Mouse (Mus musculus) heart, adult 11 months (tissue): ENCODE data around the gene Lmf2.

Experiments
- DNase-seq: peaks from one replicate; pipeline ENCODE4 v3.0.0; 2022

Lmf2 gene

DNA sequence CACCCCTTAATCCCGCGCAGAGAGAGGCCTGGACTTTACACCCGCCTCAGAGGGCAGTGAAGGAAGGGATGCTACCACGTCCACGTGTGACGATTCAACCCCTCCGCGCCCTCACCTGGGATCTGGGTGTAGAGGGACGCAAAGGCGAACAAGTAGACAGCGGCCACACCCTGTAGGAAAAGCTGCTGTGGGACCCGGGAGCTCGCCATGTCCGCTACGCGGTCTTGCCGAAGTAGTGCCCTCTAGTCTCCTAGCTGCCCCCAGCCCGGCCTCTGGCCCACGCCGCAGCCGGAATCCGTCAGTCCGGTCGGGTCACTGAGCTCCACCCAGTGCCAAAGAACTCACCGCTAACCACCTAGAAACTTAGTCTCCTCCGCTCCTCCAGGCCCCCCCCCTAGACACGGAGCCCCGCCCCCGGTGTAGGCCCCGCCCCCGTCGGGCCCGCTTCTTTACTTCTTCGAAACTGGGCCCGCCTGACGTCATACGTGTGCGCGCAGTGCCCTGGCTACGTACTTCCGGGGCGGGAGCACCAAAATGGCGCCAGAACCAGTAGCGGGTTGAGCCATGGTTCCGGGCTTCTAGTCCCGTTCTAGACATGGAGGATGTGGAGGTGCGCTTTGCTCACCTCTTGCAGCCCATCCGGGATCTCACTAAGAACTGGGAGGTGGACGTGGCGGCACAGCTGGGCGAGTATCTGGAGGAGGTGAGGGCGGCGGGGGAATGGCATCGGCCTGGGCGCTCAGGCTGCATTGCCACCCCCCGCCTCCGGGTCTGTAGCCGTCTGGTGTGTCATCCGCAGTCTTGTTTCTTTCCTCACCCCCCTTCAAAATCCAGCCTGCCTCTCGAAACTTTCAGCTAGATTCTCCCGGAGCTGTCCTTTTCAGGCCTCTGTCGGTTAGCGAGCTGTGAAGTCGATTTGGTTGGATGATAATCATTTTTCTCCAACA, at the start of gene Lmf2, which contains the start of gene Ncaph2:
Gene Lmf2 (minus strand): TSS at position 419 of the 947 bp plus-strand sequence.
Gene Ncaph2 (plus strand): TSS at position 479 of the 947 bp plus-strand sequence.
- DNase-seq, result peak; percentile 99

DNA sequence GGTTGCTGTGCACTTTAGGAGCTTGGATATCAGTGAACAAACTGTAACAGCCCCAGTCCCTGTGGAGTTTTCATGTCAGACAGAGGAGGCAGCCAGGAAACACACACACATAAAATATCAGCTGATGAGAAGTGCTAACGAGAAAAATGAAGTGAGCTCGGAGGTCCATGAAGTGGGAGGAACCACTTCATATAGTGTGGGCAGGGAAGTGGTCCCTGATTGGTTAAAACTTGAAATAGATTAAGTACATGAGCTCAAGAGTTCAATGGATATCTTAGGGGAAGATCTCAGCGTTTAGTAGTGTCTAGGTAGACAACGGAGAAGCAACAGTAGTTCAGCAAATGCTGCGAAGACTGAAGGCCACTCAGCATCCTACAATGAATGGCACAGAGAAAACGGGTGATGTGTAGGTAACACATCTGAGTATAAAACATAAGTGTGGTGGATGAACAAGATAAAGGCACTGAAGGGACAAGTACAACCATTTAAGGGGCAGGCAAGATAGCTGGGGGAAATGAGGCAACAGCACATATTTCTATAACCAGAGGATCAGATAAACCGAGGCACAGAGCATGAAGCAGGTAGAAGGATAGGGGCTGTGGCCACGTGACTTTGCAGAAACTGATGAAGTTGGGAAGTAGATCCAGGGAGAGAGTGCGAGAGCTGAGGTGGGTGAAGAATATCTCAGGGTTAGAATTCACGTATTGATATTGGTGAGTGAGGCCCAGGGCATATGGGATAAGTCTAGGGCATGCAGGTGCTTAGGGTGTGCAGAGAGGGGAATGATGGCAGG, 49.6 kb upstream of the Lmf2 start:
- DNase-seq, result no peak

DNA sequence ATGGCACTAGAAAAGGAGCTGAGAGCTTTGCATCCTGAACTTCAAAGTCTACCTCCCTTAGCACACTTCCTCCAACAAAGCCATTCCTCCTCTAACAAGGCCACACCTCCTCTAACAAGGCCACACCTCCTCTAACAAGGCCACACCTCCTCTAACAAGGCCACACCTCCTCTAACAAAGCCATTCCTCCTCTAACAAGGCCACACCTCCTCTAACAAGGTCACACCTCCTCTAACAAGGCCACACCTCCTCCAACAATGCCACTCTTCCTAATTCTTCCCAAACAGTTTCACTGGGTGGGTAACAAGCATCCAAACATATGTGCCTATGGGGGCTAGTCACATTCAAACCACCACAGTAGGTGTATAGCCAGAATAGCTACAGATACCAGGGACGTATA, 47.0 kb upstream of the Lmf2 start:
- no peak for DNase-seq

DNA sequence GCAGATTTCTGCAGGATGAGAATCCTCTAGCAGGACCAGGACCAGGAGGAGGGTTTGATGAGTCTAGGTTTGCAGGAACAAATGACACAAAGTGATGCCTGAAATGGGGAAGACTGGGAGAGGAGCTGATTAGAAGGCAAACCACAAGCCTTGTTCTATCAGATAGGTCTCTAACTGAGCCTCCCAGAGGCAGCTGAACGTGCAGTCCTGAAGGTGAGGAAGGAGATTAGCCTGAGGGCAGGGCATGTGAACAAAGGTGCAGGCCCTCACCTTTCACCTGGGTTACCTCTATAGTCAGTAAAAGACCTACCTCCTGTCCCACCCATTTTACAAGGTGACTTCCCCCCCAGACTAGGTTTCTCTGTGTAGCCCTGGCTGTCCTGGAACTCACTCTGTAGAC, 44.3 kb upstream of the Lmf2 start:
- DNase-seq, result no peak

DNA sequence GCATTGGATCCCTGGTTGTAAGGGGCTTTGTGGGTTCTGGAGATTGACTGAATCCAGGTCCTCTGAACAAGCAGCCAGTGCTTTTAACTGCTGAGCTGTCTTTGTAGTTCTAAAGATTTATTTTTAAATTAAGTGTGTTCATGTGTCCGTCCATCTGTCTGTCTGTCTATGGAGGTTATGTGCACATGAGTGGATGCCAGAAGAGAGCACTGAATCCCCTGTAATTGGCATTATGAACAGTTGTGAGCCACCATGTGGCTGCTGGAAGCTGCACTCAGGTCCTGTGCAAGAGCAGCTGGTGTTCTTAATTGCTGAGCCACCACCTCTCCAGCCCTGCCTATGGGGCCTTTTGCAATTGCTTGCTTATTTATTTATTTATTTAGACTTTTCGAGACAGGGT, 42.7 kb upstream of the Lmf2 start:
- DNase-seq, result no peak

DNA sequence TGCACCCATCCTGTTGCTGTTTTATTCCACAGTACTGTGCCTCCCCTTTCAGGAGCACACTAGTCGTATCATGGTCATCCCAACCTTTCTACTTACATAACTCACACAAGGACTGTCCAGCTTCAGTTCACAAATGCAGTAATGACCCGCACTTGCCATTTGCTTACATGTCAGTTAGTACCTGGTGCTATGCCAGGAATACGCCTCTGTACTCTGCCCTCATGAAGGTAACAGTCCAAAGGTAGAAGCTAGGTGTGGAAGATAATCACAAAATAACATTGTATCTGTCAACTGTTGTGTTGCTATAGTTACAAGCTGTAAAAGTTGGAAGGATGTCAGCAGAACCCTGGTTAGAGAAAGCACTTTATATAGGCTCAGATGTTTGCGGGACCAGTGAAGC, 41.4 kb upstream of the Lmf2 start:
- DNase-seq, result no peak

DNA sequence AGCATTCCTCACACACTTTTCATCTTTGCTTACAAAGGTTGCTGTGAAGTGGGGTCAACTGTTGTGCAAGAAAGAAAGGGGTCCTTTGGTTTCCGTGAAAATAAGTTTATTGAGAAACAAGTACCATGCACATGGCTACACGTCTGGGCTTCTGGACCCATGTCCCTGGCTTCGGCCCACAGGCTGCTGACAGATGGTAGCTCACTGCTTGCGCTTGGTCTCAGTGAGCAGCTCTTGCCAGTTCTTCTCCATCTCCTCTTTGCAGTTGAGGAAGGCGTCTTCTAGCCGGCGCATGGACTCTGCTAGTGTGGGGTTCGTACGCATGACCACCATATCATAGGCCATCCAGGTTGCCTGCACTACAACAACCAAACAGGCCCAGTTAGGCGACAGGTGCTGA, 34.6 kb upstream of the Lmf2 start:
- no peak for DNase-seq

DNA sequence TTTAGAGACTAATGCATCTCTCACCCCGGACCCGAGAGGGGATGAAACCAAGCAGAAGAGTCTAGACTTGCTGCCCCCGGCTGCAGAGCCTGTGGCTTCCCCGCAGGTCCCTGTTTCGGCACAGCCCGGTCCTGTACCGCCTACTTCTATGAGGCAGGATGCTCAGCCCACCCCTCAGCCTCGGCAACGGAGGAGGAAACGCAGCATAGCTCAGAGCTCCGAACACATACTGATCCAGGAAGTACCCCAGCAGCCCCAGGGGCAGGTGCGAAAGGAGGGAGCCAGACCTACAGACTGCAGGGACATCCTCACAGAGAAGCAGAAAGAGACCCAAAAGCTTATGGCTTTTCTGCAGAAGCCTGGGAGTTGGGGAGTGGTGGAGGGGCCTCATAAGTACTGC, 31.7 kb upstream of the Lmf2 start:
- DNase-seq, result no peak

DNA sequence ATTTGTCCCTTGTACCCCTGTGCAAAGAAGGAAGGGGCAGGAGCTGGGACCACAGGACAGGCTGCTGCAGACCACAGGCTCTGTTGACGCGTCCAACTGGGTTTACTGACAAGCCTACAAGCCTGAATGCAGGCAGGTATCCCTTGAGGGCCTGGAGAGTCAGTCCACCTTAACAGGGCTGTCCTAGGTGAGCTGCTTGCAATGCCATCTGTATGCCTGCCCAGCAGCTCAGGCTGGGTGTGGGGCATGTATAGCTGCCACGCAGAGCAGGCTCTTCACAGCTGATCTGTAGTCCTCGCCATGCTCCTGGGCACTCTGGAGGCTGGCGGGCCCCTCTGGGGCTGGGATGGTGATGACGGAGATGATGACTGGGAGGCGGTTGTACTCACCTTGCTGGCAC, 29.2 kb upstream of the Lmf2 start, which contains the start of gene Klhdc7b:
Gene Klhdc7b (plus strand): TSS at position 301 of the 400 bp plus-strand sequence.
- DNase-seq, result no peak

DNA sequence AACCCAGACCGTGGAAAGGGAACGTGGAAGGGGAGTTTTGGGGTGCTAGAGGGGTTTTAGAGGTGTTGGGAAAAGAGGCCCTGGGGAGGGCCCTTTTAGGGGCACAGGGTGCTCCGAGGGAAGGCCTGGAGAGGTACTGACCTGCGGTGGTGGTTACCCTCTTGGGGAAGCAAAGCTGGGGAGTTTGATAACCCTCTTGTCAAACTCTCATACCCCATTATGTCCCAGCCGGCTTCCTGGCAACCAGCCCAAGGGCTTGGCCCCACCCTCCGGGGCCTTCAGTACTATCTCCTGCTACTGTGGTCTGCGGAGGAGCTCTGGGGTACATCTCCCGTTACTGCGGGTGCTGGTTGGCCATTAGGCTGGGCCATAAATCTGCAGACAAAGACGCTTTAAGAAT, 24.0 kb upstream of the Lmf2 start:
- DNase-seq, result peak; percentile 94

DNA sequence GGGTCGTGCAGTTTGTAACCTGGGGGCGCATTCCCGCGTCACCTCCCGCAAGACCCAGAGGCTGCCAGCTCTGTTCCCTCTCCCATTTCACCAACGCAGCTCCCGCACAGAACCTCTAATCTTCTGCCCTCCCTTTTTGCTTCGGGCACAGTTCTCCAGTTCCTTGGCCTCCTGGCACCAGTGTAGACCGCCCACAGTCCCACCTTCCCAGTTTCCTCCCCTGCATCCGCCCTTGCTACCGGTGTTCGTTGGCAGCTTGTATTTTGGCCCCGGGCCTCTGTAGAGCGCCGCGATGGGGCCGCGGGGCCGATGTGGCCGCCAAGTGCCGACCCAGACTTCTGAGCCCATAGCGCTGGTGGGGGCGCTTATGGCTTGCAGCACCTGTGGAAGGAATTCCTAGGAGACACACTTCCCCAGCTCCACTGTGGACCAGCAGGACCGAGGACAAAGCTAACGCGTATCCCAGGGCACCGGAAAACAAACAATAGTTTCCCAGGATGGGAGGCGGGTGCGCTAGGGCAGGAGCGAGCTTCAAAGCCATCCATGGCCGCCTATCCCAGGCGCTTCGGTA, 23.5 kb upstream of the Lmf2 start, which contains the start of gene Odf3b:
Gene Odf3b (minus strand): TSS at position 452 of the 571 bp plus-strand sequence.
- peak; percentile 98 for DNase-seq

DNA sequence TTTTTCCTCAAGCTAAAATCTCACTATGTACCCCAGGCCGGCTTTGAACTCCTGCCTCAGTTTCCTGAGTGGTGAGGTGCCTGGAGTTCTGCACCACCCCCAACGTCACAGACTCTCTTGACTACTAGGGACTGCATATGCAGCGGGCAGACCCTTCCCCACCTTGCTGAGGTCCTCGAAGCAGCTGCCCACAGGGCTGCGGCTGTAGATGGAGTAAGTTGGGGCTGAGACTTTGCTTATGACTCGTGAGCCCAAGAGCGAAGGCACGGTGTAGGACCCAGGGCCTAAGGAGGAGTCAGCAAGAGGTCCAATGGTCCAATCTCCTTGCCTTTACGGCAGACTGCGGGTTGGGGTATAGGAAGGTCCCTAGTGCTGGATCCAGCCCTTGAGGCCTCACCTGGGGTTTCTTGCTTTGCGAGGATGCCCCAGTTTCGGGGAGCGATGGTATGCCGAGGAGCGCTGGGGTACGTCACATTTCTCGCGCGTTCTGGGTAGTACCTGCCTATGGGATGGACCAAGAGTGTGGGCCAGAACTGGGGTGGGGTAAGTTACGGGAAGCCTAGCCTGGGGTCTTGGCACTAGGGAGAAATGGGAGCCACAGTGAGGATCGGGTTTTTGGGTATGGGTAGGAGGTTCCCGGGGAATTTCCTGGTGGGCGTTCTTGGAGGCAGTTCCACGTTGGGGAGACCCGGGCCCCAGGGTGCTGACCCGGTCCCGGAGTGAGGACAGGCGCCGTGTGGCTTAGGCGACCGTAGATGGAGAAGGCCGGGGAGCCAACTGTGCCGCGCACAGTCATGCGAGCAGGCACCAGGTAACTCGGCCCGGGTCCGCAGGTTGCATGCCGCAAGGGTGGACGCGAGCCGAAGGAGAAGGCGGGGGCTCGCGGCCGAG, 22.7 kb upstream of the Lmf2 start:
- DNase-seq, result no peak

DNA sequence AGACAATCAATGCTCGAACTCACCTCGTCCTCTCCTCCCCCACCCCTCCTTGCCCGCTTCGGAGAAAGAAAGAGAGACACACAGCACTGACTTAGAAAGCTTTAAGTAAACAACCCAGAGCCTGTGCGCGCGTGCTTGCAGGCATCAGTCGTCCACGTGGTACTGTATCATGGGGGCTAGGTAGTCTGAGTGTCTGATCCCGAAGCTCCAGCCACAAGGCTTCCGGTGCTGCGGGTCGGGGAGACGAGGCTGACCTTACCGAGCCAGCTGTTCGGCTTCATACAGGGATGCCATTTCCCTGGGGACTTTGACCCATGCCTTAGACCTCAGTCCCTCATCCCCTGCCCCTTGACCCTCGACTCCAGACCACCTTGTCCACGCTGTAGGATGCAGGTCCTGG, 21.9 kb upstream of the Lmf2 start:
- DNase-seq, result no peak

DNA sequence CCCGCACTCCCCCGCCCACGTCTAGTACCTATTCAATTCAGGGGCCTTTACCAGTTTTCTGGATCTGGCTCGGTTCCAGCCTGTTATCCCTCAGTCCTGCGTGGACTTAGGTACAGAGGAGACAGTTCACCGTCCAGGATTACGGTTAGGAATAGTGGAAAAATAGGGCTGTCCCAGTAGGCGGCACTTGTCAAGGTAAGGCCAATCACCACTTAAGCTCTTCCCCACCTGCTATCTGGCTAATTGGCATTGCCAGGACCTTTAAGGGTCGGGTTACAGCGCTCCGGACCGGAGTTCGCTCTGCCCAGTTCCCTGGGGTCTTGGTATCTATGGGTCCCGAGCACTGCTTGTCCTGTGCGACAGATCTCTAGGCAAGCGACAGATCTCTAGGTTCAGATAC, 21.5 kb upstream of the Lmf2 start, which contains the start of gene Tymp:
Gene Tymp (minus strand): TSS at position 83 of the 400 bp plus-strand sequence.
- no peak for DNase-seq

DNA sequence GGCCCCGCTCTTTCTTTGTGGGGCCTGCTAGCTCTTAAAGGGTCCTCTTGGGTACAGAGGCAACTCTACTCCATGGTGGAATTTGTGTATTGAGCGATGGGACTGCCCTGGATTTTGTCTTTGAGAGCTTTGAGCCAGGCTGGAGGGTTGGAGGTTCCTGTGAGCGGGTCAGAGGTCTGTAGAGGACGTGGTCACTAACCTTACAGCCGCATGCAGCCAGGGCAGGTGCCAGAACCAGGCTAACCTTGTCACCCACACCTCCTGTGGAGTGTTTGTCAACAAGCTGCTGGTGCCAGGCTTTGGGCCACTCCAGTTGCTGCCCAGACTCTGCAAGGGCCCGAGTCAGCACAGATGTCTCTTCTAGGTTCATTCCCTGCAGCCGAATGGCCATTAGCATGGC, 20.6 kb upstream of the Lmf2 start:
- DNase-seq, result no peak

DNA sequence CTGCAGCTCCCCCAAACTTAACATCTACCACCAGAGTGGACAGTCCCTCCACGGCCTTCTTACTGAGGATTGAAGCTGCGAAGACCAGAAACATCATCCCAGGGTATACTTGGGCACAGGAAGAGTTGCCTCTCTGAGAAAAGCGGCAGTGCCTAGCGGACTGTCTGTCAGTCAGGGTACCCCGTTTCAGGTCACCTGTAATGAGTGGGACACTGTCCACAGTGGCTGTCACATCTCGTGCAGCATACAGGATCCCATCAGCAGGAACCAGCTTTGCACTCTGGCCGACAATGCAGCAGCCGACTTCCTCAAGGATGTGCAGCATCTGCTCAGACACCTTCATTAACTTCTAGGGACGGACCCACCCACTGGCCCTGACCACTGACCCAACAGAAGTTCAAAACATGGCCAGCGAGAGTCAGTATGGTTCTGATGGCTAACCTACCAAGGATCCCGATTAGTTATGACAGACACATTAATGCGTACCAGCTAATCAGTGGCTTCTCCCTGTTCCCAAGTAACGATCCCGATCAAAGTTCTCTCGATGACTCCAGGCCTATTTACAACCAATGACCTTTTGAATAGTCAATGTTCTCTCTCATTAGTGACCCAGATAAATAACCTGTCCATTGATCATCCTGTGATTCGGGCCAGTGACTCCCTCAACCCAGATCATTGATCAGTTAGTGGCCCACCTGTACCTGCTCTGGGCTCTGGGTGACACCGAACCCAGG, 19.5 kb upstream of the Lmf2 start:
- no peak for DNase-seq

DNA sequence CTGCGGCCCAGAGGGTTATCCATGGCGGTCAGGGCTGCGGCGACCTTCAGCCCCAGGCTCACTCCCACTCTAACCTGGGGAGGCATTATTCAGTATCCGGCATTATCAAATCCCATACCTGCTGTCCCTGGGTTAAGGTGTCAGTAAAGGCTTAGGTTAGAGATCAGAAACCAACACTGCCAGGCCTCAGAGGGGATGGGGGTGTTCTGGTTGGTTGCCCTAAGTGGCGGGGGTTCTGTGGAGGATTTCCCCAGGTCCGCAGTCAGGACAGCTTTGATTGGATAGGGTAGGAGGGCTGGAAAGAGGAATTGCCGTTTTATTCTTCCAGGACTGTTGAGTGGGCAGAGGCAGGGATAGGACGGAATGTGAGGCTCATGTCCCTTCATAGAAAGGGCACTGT, 18.9 kb upstream of the Lmf2 start:
- DNase-seq, result no peak

DNA sequence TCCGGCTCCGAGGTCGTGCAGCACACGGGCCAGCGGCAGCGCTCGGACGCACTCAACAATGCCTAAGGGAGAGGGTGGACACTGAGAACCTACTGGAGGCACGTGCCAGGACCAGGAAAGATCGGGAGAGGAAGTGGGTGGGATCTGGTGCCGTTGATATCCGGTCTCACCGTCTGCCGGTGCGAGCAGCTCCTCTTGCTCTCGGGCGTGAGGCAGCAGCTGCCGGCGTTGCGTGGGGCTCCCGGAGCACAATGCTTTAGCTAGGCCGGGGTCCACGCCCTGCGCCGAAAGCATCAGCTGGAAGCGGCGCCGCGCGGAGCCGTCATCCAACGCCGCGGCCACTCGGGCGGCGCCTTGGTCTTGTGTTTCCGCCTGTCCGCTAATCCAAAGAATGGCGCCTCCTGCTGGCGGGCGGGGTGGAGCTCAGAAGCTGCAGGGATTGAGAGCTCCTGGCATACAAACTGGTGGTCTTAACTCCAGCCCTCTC, 18.3 kb upstream of the Lmf2 start, which contains the start of gene Sco2:
Gene Sco2 (minus strand): TSS at position 85 of the 487 bp plus-strand sequence.
- peak; percentile 99 for DNase-seq

DNA sequence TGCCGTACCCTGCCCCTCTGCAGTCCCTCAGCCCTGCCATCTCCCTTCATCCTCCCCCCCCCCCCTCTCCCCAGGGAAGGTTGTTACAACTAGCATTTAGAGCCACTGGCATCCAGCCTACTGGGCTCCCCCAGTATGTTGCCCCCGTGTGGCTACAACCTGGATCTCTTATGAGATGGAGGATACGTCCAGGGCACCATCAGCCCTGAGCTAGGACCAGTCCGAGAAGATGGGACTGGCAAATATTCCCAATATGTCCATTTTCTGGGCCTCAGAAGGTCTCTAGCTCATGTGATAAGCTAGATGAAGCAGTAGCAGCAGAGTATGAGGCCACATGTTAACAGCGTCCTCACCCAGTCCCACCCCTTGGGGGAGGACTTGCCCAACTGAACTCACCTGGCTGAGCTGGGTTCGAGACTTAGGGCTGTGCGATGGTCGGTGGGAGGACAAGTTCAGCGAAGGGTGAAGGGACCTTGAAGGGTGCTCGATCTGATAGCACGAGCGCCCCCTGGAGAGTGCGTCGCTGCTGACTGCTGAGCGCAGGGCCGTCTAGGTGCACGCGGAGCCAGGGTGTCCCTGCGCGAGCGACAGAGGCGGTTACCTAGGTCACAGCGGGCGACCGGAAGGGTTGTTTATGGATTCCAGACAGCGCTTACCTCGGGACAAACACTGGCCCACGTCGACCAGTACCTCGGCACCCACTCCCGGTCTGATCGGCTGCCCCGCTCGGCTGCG, 17.7 kb upstream of the Lmf2 start:
- DNase-seq, result peak; percentile 99

DNA sequence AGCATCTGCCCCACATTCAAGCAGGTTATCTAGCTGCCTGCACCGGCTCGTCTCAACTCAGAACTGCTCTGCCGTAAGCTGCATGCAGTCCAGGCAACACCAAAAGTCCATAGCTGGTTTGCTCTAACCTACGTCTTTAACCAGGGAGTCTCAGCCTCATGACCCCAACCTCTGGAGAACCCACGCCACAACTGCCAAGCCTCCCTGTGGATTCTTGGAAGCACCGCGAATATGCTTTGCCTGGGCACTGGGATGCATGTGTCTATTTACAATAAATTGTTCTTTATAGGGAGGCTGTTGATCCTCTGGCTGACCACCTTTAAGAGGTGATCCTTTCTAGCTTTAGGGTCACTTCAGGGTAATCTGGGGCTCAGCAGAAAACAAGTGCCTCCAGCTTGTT, 17.1 kb upstream of the Lmf2 start:
- DNase-seq, result no peak
